ENCODE assay signal across 8 mouse cellular contexts in the genomic region with DNA sequence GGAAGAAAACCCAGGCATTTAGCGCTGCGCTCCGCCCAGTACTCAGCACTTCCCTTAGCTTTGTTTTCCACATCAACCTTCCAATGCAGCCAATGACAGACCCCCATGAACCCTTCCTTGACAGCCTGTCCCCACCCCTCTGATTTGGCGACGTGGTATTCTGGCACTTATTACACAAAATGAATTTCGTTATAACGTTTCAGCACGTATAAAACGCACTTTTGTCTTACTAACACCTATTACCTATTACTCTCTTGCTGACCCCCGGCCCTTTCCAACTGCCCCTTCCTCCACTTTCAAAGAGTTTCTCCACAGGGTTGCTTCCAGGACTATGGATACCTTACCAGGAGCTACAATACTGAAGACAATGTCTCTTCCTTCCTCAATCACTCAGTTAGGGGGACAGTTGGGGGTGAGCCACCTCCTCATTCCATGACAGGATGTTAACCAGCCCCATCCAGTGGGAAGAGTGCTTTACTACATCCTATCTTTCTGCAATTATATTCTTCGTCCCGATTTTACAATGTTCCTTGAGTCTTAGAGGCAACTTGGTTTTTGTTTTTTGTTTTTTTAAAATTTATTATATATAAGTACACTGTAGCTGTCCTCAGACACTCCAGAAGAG. TPM values are rescaled to one million over a fixed set of nuclear protein-coding genes. Genes with fewer than 3 reads are reported as not detected.
A peak's percentile ranks its signal among the peaks of the same experiment; 100 is the strongest.
DNase-seq lines count a peak whose midpoint lies in the region; ATAC-seq and TF ChIP-seq lines count a peak whose summit lies in the region.

No protein-coding gene starts in this region.

- DNase-seq in kidney, postnatal 36 days = no peak
- DNase-seq in ovary, postnatal 10 days (ENCODE audit: low spot score) = no peak
- no peak for DNase-seq in adrenal gland, adult 18-20 months (ENCODE audit: low spot score in 2 of 2)
- no peak for DNase-seq in layer of hippocampus, adult 8-10 months (ENCODE audit: low spot score in 2 of 2)

- no peaks in the 10 kb centered on the region for H3K27me3 ChIP-seq in kidney, embryonic 16.5 days (ENCODE audit: insufficient read depth, low read length)
- H3K27me3 ChIP-seq in hindbrain, embryonic 15.5 days = no peaks in the 10 kb centered on the region
- H3K27me3 ChIP-seq in midbrain, embryonic 13.5 days = no peaks in the 10 kb centered on the region

- 13% methylated on average over 12 of the region's 12 CpGs for WGBS in kidney, embryonic 16.5 days
- WGBS in hindbrain, embryonic 15.5 days = 8% methylated on average over 12 of the region's 12 CpGs
- 11% methylated on average over 12 of the region's 12 CpGs for WGBS in midbrain, embryonic 13.5 days

- peak overlapping the region; percentile 77; the same call in 1 of the 2 replicates for H3K9ac ChIP-seq in kidney, embryonic 16.5 days (replicated peaks; ENCODE audit: low read length)
- H3K9ac ChIP-seq in hindbrain, embryonic 15.5 days = 0 out of 2 replicates have a peak overlapping the region, but pooled peaks have one; percentile 29
- no peak overlapping the region for H3K9ac ChIP-seq in midbrain, embryonic 13.5 days (replicated peaks)

- H3K4me2 ChIP-seq in kidney, embryonic 16.5 days (replicated peaks; ENCODE audit: low read depth, low read length) = peak overlapping the region; percentile 86
- peak overlapping the region; percentile 66 for H3K4me2 ChIP-seq in hindbrain, embryonic 15.5 days
- peak overlapping the region; percentile 62 for H3K4me2 ChIP-seq in midbrain, embryonic 13.5 days (replicated peaks)

- H3K4me1 ChIP-seq in kidney, embryonic 16.5 days (ENCODE audit: insufficient read depth, low read length) = peaks cover 35% of the 10 kb centered on the region
- H3K4me1 ChIP-seq in cortical plate, adult 2 months (ENCODE audit: control insufficient read depth, insufficient read depth, low read length) = 0 out of 2 replicates have a peak, but pooled peaks cover 5% of the 10 kb centered on the region
- H3K4me1 ChIP-seq in hindbrain, embryonic 15.5 days (replicated peaks) = peaks cover 21% of the 10 kb centered on the region
- peaks cover 45% of the 10 kb centered on the region for H3K4me1 ChIP-seq in midbrain, embryonic 13.5 days (replicated peaks)

- no peak; the same call in 1 of the 2 replicates for TF ChIP-seq CTCF in cortical plate, adult 2 months (IDR thresholded peaks at IDR 0.05; ENCODE audit: extremely low read depth, insufficient read depth, low read length)

- H3K4me3 ChIP-seq in kidney, embryonic 16.5 days (ENCODE audit: low read length) = peak overlapping the region; percentile 46
- H3K4me3 ChIP-seq in cortical plate, adult 2 months (ENCODE audit: insufficient read depth, low read length) = 0 out of 2 replicates have a peak overlapping the region, but pooled peaks have one; percentile 0
- peak overlapping the region; percentile 32 for H3K4me3 ChIP-seq in hindbrain, embryonic 15.5 days
- peak overlapping the region; percentile 33 for H3K4me3 ChIP-seq in midbrain, embryonic 13.5 days (replicated peaks)

- peak overlapping the region; percentile 95 for H3K27ac ChIP-seq in kidney, embryonic 16.5 days (ENCODE audit: low read length)
- H3K27ac ChIP-seq in cortical plate, adult 2 months (ENCODE audit: insufficient read depth, low read length) = peak overlapping the region; percentile 30
- H3K27ac ChIP-seq in hindbrain, embryonic 15.5 days (replicated peaks) = peak overlapping the region; percentile 94
- peak overlapping the region; percentile 99 for H3K27ac ChIP-seq in midbrain, embryonic 13.5 days

- peak; percentile 35; the same call in 1 of the 2 replicates for ATAC-seq in kidney, embryonic 16.5 days (ENCODE audit: low FRiP score, low TSS enrichment)
- peak; percentile 1; the same call in 1 of the 2 replicates for ATAC-seq in hindbrain, embryonic 15.5 days (ENCODE audit: low FRiP score, low read depth)
- ATAC-seq in midbrain, embryonic 13.5 days = peak; percentile 29; the same call in 1 of the 2 replicates

- no peaks in the 10 kb centered on the region for H3K9me3 ChIP-seq in kidney, embryonic 16.5 days (ENCODE audit: low read length)
- H3K9me3 ChIP-seq in hindbrain, embryonic 15.5 days = no peaks in the 10 kb centered on the region
- no peaks in the 10 kb centered on the region for H3K9me3 ChIP-seq in midbrain, embryonic 13.5 days

- TF ChIP-seq POLR2A in cortical plate, adult 2 months (IDR thresholded peaks at IDR 0.05; ENCODE audit: extremely low read depth, insufficient read depth, low read length) = no peak

- peaks cover 39% of the 10 kb centered on the region for H3K36me3 ChIP-seq in kidney, embryonic 16.5 days (ENCODE audit: insufficient read depth, low read length)
- H3K36me3 ChIP-seq in hindbrain, embryonic 15.5 days = peaks cover 35% of the 10 kb centered on the region
- H3K36me3 ChIP-seq in midbrain, embryonic 13.5 days = peaks cover 45% of the 10 kb centered on the region

RNA-seq across cellular contexts. Expression of gene Sema3b, which starts 4.0 kb away (rescaled TPM):
- polyA plus RNA-seq in kidney, embryonic 16.5 days (2015; fragmentation: Nextera tagmentation; extraction: Ambion mirVana) = 31.3 TPM in 2 replicates
- 2.4 and 4.3 TPM in 2 replicates for polyA plus RNA-seq in cortical plate, adult 2 months (2012; rRNA removed)
- polyA plus RNA-seq in hindbrain, embryonic 15.5 days (2015; fragmentation: Nextera tagmentation; extraction: Ambion mirVana) = 4.6 and 5.1 TPM in 2 replicates
- 2.3 and 2.7 TPM in 2 replicates for polyA plus RNA-seq in midbrain, embryonic 13.5 days (2015; fragmentation: Nextera tagmentation; extraction: Ambion mirVana)
- 1 to 10 TPM; 5.1 to 6.3 TPM for total RNA-seq in adrenal gland, adult 18-20 months (2021)
- total RNA-seq in layer of hippocampus, adult 8-10 months (2022) = 1 to 10 TPM; 2.9 to 5.0 (median 4.4) TPM

RNA-seq across cellular contexts. Expression of gene Gnai2, which starts 22.1 kb away (rescaled TPM):
- polyA plus RNA-seq in kidney, embryonic 16.5 days (2015; fragmentation: Nextera tagmentation; extraction: Ambion mirVana) = 447 and 455 TPM in 2 replicates
- 283 and 286 TPM in 2 replicates for polyA plus RNA-seq in cortical plate, adult 2 months (2012; rRNA removed)
- polyA plus RNA-seq in hindbrain, embryonic 15.5 days (2015; fragmentation: Nextera tagmentation; extraction: Ambion mirVana) = 332 and 343 TPM in 2 replicates
- 399 and 416 TPM in 2 replicates for polyA plus RNA-seq in midbrain, embryonic 13.5 days (2015; fragmentation: Nextera tagmentation; extraction: Ambion mirVana)
- total RNA-seq in adrenal gland, adult 18-20 months (2021) = 100 to 1,000 TPM; 238 to 263 TPM
- 100 to 1,000 TPM; 218 to 272 (median 249) TPM for total RNA-seq in layer of hippocampus, adult 8-10 months (2022)

RNA-seq across cellular contexts. Expression of gene Ifrd2, which starts 25.6 kb away (rescaled TPM):
- 60.7 and 64.3 TPM in 2 replicates for polyA plus RNA-seq in kidney, embryonic 16.5 days (2015; fragmentation: Nextera tagmentation; extraction: Ambion mirVana)
- polyA plus RNA-seq in cortical plate, adult 2 months (2012; rRNA removed) = 16.3 and 18.6 TPM in 2 replicates
- polyA plus RNA-seq in hindbrain, embryonic 15.5 days (2015; fragmentation: Nextera tagmentation; extraction: Ambion mirVana) = 16.3 and 17.3 TPM in 2 replicates
- polyA plus RNA-seq in midbrain, embryonic 13.5 days (2015; fragmentation: Nextera tagmentation; extraction: Ambion mirVana) = 13.5 and 14.7 TPM in 2 replicates
- 10 to 100 TPM; 38.0 to 41.1 TPM for total RNA-seq in adrenal gland, adult 18-20 months (2021)
- total RNA-seq in layer of hippocampus, adult 8-10 months (2022) = 10 to 100 TPM; 12.4 to 15.4 (median 14.0) TPM

RNA-seq across cellular contexts. Expression of gene Hyal3, which starts 32.4 kb away (rescaled TPM):
- 1.3 and 1.6 TPM in 2 replicates for polyA plus RNA-seq in kidney, embryonic 16.5 days (2015; fragmentation: Nextera tagmentation; extraction: Ambion mirVana)
- 0.44 and 0.48 TPM in 2 replicates for polyA plus RNA-seq in cortical plate, adult 2 months (2012; rRNA removed)
- 1.8 and 2.2 TPM in 2 replicates for polyA plus RNA-seq in hindbrain, embryonic 15.5 days (2015; fragmentation: Nextera tagmentation; extraction: Ambion mirVana)
- 1.1 and 1.8 TPM in 2 replicates for polyA plus RNA-seq in midbrain, embryonic 13.5 days (2015; fragmentation: Nextera tagmentation; extraction: Ambion mirVana)
- total RNA-seq in adrenal gland, adult 18-20 months (2021) = 1 to 10 TPM; 1.4 to 1.7 TPM
- 1 to 10 TPM; 1.7 to 2.4 (median 1.9) TPM for total RNA-seq in layer of hippocampus, adult 8-10 months (2022)

RNA-seq across cellular contexts. Expression of gene Naa80, which starts 34.4 kb away (rescaled TPM):
- 21.8 and 24.1 TPM in 2 replicates for polyA plus RNA-seq in kidney, embryonic 16.5 days (2015; fragmentation: Nextera tagmentation; extraction: Ambion mirVana)
- polyA plus RNA-seq in cortical plate, adult 2 months (2012; rRNA removed) = 13.8 and 13.9 TPM in 2 replicates
- 17.6 and 19.5 TPM in 2 replicates for polyA plus RNA-seq in hindbrain, embryonic 15.5 days (2015; fragmentation: Nextera tagmentation; extraction: Ambion mirVana)
- polyA plus RNA-seq in midbrain, embryonic 13.5 days (2015; fragmentation: Nextera tagmentation; extraction: Ambion mirVana) = 16.5 and 19.1 TPM in 2 replicates
- total RNA-seq in adrenal gland, adult 18-20 months (2021) = 10 to 100 TPM; 13.3 to 16.5 TPM
- total RNA-seq in layer of hippocampus, adult 8-10 months (2022) = 10 to 100 TPM; 11.8 to 18.4 (median 15.4) TPM

Comparison
In these comparisons a context has a peak if more than half of its experiments do, and no peak if none do; other contexts are left out.
1. H3K27ac ChIP-seq: peak in every context shown above with its lines; median percentile 99 in midbrain, embryonic 13.5 days; 95 in kidney, embryonic 16.5 days; 94 in hindbrain, embryonic 15.5 days; 30 in cortical plate, adult 2 months.